Mouse (Mus musculus) midbrain, embryonic 15.5 days (tissue): ENCODE results near the gene A3galt2. TPM values are rescaled to one million over a fixed set of nuclear protein-coding genes. Genes with fewer than 3 reads are reported as not detected.

ENCODE experiments used
- ATAC-seq: fragments of 200-750 bp; cut with Nextera tagmentation; replicated peaks from 2 replicates; pipeline ENCODE4 v1.8.0; 2017; ENCODE audit warnings: moderate TSS enrichment
- H3K27ac ChIP-seq: fragments of 300-500 bp; sonication (generic); 2 replicates; pipeline ENCODE4 v1.5.1; 2015; ENCODE audit warnings: mild to moderate bottlenecking, inconsistent platforms
- H3K27me3 ChIP-seq: fragments of 300-500 bp; sonication (generic); replicated peaks from 2 replicates; pipeline ENCODE4 v1.6.1; 2015; ENCODE audit warnings: inconsistent platforms
- H3K36me3 ChIP-seq: fragments of 300-500 bp; sonication (generic); replicated peaks from 2 replicates; pipeline ENCODE4 v1.6.1; 2015; ENCODE audit warnings: inconsistent platforms
- H3K4me1 ChIP-seq: fragments of 300-500 bp; sonication (generic); 2 replicates; pipeline ENCODE4 v1.6.1; 2015; ENCODE audit warnings: inconsistent platforms
- H3K4me2 ChIP-seq: fragments of 300-500 bp; sonication (generic); 2 replicates; pipeline ENCODE4 v1.6.1; 2015; ENCODE audit warnings: inconsistent platforms, mild to moderate bottlenecking, moderate library complexity
- H3K4me3 ChIP-seq: fragments of 300-500 bp; sonication (generic); 2 replicates; pipeline ENCODE4 v1.5.1; 2015; ENCODE audit warnings: mild to moderate bottlenecking, inconsistent platforms
- H3K9ac ChIP-seq: fragments of 300-500 bp; sonication (generic); 2 replicates; pipeline ENCODE4 v1.6.1; 2015; ENCODE audit warnings: mild to moderate bottlenecking, inconsistent platforms
- H3K9me3 ChIP-seq: fragments of 300-500 bp; sonication (generic); 2 replicates; pipeline ENCODE4 v1.6.1; 2016; ENCODE audit warnings: inconsistent platforms
- WGBS: fragments of 180-500 bp; shearing (Covaris S2); methylation state at CpG from one replicate; pipeline ENCODE4 v1.1.7; 2015; ENCODE audit warnings: mixed read lengths; 5-methylcytosine and 5-hydroxymethylcytosine counted together
- polyA plus RNA-seq: library from polyadenylated mRNA; unstranded; fragments of >200 nt; fragmentation: Nextera tagmentation; extraction: Ambion mirVana; gene quantifications from 2 replicates; pipeline ENCODE4 v1.2.1, GENCODE M21; 2015

The A3galt2 gene
- polyA plus RNA-seq, 1 experiment from 2014 or later: 0.28 TPM

DNA sequence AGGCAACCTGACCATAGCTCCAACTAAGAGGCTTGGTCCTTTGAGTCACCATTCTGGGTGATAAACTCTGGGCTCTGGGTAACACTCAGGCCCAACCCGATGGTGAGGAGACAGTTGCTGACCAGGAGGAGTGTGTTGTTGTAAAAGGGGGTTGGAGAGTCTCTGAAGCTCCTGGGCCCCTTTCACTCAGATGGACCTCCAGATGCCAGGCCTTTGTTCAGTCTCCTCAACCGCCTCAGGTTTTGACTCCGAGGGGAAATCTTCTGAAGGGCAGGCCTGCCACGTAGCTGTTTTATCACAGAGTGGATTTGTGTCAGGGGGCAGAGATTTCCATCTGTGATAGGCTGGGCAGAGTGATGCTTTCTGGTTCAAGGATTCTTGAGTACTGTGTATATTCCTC is 38.9 kb upstream of the A3galt2 start:
- no peaks in the 10 kb centered on the region for H3K36me3 ChIP-seq
- no peaks in the 10 kb centered on the region for H3K27me3 ChIP-seq
- ATAC-seq: peak; percentile 2; the same call in 1 of the 2 replicates
- peak overlapping the region; percentile 25; the same call in 1 of the 2 replicates for H3K9ac ChIP-seq
- no peaks in the 10 kb centered on the region for H3K9me3 ChIP-seq
- peak overlapping the region; percentile 38 for H3K4me2 ChIP-seq
- peak overlapping the region; percentile 96 for H3K27ac ChIP-seq
- H3K4me3 ChIP-seq: no peak overlapping the region
- peaks cover 72% of the 10 kb centered on the region for H3K4me1 ChIP-seq
- WGBS: 6% methylated on average over 4 of the region's 4 CpGs

DNA sequence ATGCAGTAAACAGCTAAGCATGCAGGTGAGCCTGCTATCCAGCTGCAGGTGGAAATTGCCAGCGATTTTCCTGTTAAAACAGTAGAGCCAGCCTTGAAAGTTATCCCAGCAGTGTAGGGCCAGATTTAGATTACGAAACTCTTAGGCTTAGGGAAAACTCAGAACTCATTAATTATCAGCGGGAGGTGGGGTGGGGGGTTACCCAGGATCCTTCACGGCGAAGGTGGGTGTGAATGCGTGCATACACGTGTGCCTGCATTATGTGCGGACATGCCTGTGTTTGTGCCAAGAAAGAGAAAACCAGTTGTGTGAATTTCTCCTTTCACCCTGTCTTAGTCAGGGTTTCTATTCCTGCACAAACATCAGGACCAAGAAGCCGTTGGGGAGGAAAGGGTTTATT is 38.4 kb upstream of the A3galt2 start:
- ATAC-seq: no peak
- Histone ChIP-seq H3K9me3 (no peaks in the 10 kb centered on the region), H3K9ac (no peak overlapping the region), H3K27ac (peak overlapping the region; percentile 96), H3K4me3 (no peak overlapping the region), H3K27me3 (no peaks in the 10 kb centered on the region), H3K4me2 (peak overlapping the region; percentile 38; the same call in 1 of the 2 replicates), H3K4me1 (peaks cover 74% of the 10 kb centered on the region), H3K36me3 (no peaks in the 10 kb centered on the region)
- 25% methylated on average over 9 of the region's 9 CpGs for WGBS

DNA sequence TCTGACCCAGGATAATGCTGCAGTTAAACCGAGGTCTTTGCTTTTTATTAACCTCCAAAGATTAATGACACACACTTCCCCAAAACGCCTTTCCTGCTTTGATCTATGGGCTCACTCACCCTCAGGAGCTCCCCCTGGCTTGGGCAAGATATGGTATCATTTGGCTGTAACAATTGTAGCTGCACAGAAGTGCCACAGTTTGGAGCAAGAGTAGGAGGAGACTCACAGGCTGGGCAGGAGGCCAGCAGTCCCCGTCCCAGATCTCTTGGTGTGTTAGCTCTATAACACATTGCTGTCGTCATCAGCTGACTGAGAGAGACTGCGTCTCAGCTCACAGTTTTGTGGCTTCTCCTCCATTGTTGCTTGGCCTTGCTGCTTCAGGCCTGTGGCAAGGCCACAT is 35.1 kb upstream of the A3galt2 start:
- no peaks in the 10 kb centered on the region for H3K36me3 ChIP-seq
- peak overlapping the region; percentile 62 for H3K27ac ChIP-seq
- H3K4me1 ChIP-seq: peaks cover 58% of the 10 kb centered on the region
- H3K9me3 ChIP-seq: no peaks in the 10 kb centered on the region
- H3K4me3 ChIP-seq: no peak overlapping the region
- no peak overlapping the region for H3K9ac ChIP-seq
- no peaks in the 10 kb centered on the region for H3K27me3 ChIP-seq
- no peak overlapping the region for H3K4me2 ChIP-seq
- ATAC-seq: no peak
- 13% methylated on average over 5 of the region's 5 CpGs for WGBS

DNA sequence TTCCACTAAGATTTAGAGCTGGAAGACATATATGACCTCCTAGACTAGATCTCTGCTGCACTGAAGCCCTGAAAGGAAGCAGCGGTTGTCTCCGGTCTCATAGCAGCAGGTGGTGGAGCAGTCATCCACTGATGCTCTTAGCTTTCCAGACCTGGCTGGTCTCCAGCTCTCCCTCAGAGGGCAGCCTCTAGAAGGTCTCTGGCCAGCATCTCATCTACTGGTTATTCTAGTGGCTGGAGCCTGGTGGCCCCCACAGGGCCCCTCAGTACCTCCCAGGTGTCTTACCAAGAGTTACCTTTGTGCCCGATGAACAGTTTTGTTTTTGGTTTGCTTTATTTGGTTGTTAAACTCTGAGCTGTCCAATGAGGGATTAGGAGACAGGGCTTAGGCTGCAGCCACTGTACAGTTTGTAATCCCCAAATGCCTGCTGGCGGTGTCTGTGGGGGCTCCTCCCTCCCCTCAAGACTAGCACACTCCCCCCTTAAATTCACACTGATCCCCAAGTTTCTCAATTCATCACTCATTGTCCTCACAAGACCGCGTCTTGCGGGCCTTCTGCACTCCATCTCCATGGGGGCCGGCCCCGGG is 34.0 kb upstream of the A3galt2 start:
- ATAC-seq: no peak
- Histone ChIP-seq H3K4me3 (no peak overlapping the region), H3K4me1 (peaks cover 56% of the 10 kb centered on the region), H3K36me3 (no peaks in the 10 kb centered on the region), H3K4me2 (no peak overlapping the region), H3K9ac (no peak overlapping the region), H3K27ac (peak overlapping the region; percentile 62; the same call in 1 of the 2 replicates), H3K27me3 (no peaks in the 10 kb centered on the region), H3K9me3 (no peaks in the 10 kb centered on the region)
- WGBS: 30% methylated on average over 9 of the region's 9 CpGs

DNA sequence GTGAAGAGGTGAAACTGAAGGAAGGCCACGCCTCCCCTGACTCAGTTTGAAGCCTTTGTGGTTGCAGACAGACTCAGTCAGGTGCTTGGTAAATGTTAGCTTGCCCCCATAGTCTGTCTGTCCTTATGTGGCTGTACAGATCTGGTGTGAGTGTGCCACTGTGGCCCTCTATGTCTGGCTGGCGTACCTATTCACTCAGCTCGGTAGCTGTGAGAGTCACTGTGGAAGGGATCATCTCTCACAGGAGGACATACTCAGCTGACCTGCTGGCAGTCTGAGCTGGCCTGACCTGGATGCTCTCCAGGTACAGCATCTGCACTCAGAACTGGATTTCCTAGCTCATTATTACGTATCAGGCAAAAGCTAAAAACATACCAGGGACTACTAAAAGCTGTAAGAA is 33.4 kb upstream of the A3galt2 start:
- peaks cover 56% of the 10 kb centered on the region for H3K4me1 ChIP-seq
- H3K9me3 ChIP-seq: no peaks in the 10 kb centered on the region
- H3K27ac ChIP-seq: peak overlapping the region; percentile 62; the same call in 1 of the 2 replicates
- whole genome bisulfite sequencing: 78% methylated on average over 4 of the region's 4 CpGs
- no peak overlapping the region for H3K4me3 ChIP-seq
- no peak overlapping the region for H3K4me2 ChIP-seq
- ATAC-seq: no peak
- no peaks in the 10 kb centered on the region for H3K27me3 ChIP-seq
- no peaks in the 10 kb centered on the region for H3K36me3 ChIP-seq
- no peak overlapping the region for H3K9ac ChIP-seq

DNA sequence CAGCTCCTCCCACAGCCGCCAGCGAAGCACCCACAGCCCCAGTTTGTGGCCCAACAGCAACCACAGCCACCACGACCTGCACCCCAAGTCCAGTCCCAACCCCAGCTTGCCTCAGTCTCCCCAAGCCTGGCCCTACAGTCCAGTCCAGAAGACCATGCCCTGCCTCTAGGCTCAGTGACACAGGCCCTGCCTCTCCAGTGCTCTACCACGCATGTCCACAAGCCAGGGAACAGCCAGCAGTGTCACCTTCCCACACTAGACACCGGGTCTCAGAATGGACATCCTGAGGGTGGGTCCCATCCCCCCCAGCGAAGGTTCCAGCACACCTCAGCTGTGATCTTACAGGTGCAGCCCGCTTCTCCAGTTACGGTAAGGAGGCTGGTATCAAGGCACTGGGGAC is 32.2 kb upstream of the A3galt2 start:
- no peak overlapping the region for H3K4me3 ChIP-seq
- no peak overlapping the region for H3K9ac ChIP-seq
- ATAC-seq: no peak
- no peaks in the 10 kb centered on the region for H3K36me3 ChIP-seq
- 75% methylated on average over 8 of the region's 8 CpGs for WGBS
- no peak overlapping the region for H3K4me2 ChIP-seq
- no peak overlapping the region for H3K27ac ChIP-seq
- H3K4me1 ChIP-seq: peaks cover 50% of the 10 kb centered on the region
- H3K27me3 ChIP-seq: no peaks in the 10 kb centered on the region
- no peaks in the 10 kb centered on the region for H3K9me3 ChIP-seq

DNA sequence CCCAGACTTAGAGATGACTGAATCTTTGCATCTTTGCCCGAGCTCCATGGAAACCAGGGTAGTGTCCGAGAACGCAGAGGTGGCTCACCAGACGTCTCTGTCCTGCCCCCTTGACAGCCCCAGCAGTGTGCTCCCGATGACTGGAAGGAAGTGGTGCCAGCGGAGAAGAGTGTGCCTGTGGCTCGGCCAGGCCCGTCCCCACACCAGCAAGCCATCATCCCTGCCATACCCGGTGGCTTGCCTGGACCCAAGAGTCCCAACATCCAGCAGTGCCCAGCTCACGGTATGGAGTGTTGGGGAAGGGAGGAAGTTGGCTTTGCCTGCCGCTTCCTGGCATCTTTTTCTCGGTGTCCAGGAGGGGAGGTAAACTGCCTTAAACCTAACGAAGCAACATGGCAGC is 31.7 kb upstream of the A3galt2 start:
- no peaks in the 10 kb centered on the region for H3K27me3 ChIP-seq
- H3K4me2 ChIP-seq: no peak overlapping the region
- H3K4me3 ChIP-seq: no peak overlapping the region
- H3K9me3 ChIP-seq: no peaks in the 10 kb centered on the region
- H3K9ac ChIP-seq: no peak overlapping the region
- H3K36me3 ChIP-seq: no peaks in the 10 kb centered on the region
- peaks cover 47% of the 10 kb centered on the region for H3K4me1 ChIP-seq
- H3K27ac ChIP-seq: no peak overlapping the region
- no peak for ATAC-seq
- 71% methylated on average over 13 of the region's 13 CpGs for WGBS

DNA sequence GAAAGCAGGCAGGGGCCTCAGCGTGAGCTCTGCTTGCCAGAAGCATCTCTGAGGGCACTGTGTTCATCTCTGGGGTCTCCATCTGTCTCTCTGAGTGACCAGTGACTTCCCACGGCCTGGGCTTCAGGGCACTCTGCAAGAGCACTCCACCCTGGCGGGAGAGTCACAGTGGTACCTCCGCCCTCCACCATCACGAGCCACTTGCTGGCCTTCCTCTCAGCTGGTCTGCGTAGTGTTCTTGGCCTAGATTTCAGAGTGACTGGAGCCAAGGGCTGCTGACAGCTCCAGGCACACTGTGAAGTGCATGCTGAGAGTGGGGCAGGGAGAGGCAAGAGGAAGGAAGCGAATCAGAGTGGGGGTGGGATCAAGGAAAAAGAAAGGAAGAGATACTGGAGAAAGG is 31.1 kb upstream of the A3galt2 start:
- Histone ChIP-seq H3K4me3 (no peak overlapping the region), H3K27ac (no peak overlapping the region), H3K27me3 (no peaks in the 10 kb centered on the region), H3K9ac (no peak overlapping the region), H3K4me2 (no peak overlapping the region), H3K4me1 (peaks cover 53% of the 10 kb centered on the region), H3K36me3 (no peaks in the 10 kb centered on the region), H3K9me3 (no peaks in the 10 kb centered on the region)
- no peak for ATAC-seq
- 74% methylated on average over 7 of the region's 7 CpGs for WGBS

DNA sequence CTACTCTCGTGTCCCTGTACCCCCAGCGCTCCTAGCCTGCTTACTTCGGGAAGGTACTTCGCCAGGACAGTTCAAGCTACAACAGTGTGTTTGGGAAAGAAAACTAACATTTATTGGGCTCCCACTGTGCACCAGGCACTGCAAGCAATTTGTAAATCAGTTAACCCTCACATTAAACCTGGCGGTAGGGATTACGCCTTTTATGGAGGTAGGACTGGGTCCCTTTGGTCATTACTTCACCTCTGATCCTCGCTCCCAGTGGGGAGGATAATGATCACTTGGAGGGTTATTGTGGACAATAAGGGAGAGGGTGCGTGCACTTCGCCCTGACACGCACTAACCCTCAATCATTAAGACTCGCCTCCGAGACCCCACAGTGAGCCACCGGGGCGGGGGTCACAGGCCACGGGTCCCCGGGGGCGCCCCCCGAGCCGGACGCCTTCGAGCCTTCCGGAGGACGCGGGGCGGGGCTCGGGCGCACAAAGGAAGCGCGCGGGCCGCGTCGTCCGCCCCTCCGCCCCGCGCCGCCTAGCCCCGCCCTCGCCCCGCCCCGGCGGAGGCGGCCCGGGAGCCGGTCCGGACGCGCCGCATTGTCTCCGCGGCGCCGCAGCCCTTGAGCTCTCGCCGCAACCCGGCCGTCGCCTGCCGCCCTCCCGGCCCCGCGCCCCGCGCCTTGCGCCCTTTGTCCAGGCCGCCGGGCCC is 28.0 kb upstream of the A3galt2 start:
- Histone ChIP-seq H3K36me3 (0 out of 2 replicates have a peak, but pooled peaks cover 4% of the 10 kb centered on the region), H3K27ac (peak overlapping the region; percentile 93), H3K9me3 (no peaks in the 10 kb centered on the region), H3K4me2 (peak overlapping the region; percentile 85), H3K4me1 (peaks cover 54% of the 10 kb centered on the region), H3K4me3 (peak overlapping the region; percentile 90), H3K27me3 (no peaks in the 10 kb centered on the region), H3K9ac (peak overlapping the region; percentile 99)
- WGBS: 3% methylated on average over 54 of the region's 68 CpGs
- ATAC-seq: peak; percentile 90

DNA sequence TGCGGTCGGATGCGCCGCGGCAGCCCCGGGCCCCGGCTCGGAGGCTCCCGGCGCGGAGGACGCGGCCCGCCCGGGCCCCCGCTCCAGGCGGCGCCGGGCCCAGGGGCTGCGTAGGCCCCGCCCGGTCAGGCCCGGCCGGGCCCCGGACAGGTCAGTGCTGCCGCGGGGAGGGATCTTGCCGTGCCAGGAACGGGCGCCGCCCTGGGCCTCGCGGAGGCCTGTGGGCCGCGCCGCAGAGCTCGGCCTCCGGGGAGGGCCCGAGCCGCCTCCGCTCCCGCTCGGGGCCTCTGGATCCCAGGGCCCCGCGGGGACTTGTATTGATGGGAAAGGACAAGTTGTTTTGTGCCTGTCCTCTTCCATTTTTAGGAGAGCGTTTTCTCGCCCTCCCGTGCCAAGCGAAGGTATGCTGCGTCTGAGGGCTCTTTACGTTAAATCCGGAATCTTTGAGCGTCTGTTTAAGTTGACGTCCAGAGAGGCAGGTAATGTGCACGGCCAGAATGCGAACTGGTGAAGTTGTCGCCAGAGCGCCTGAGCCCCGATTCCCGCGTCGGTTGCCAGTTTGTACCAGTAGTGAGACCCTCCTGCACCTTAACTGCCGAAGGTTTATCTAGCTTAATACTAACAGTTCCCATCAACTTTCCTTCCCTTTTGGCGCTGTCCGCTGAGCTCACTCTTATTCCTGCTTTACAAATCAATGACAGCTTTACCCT is 27.3 kb upstream of the A3galt2 start:
- WGBS: under 1% methylated on average over 59 of the region's 65 CpGs
- no peaks in the 10 kb centered on the region for H3K27me3 ChIP-seq
- H3K36me3 ChIP-seq: 0 out of 2 replicates have a peak, but pooled peaks cover 4% of the 10 kb centered on the region
- H3K4me3 ChIP-seq: peak overlapping the region; percentile 90
- peak overlapping the region; percentile 93 for H3K27ac ChIP-seq
- peak overlapping the region; percentile 85 for H3K4me2 ChIP-seq
- no peaks in the 10 kb centered on the region for H3K9me3 ChIP-seq
- H3K9ac ChIP-seq: peak overlapping the region; percentile 99
- peaks cover 60% of the 10 kb centered on the region for H3K4me1 ChIP-seq
- ATAC-seq: peak; percentile 46

DNA sequence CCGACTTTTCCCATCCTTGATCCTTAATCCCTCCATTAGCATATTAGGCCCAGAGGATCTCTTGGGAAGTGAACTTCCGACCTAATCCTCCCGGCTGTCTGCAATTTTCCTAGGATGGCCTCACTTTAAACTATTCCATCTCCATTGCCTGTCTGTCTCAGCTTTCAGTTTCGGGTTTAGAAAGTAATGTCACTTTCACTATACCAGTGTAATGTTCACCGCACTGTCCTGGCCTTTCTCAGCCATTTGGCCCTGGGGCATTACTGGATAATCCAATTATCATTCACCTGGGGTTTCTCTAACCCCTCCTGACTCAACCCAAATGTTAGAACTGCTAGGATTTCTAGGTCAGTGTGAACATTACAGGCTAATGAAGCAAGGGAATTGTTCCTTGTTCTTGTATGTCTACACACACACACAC is 26.7 kb upstream of the A3galt2 start:
- Histone ChIP-seq H3K9ac (peak overlapping the region; percentile 99), H3K9me3 (no peaks in the 10 kb centered on the region), H3K4me3 (peak overlapping the region; percentile 90), H3K4me2 (peak overlapping the region; percentile 85), H3K27ac (peak overlapping the region; percentile 93), H3K27me3 (no peaks in the 10 kb centered on the region), H3K36me3 (0 out of 2 replicates have a peak, but pooled peaks cover 4% of the 10 kb centered on the region), H3K4me1 (peaks cover 65% of the 10 kb centered on the region)
- ATAC-seq: no peak
- whole genome bisulfite sequencing: 0% methylated on average over 5 of the region's 5 CpGs

DNA sequence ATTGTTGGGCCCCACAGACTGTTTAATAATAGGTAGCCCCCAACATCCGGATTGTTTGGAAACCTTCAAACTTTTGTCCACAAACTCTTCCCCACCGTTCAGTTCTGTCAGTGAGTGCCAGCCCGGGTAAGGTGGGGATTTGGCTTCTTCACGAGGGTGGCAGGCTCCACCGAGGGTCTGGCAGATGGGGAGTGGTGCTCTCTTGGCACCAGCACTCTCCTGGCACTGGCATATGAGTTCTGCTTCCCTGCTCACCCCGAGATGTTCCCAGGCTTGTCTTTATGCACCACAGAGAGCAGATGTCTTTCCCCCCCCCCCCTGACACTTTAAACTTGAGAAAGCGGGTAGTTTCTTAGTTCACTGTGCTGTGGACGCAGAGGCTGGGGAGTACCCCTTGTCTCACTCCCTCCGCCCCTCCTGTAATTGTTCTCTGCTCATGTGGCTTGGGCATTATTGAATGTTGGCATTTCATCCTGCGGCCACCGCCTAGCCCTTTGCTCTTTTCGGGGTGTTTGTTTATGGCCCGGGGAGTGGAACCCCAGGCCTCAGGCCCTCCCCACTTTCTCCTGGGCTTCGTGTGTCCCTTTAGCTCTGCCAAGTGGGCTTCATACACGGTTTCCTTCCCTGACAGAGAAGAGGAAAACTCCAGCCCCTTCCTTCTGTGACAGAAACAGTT is 26.0 kb upstream of the A3galt2 start:
- Histone ChIP-seq H3K9me3 (no peaks in the 10 kb centered on the region), H3K9ac (peak overlapping the region; percentile 99), H3K4me2 (peak overlapping the region; percentile 85), H3K27me3 (no peaks in the 10 kb centered on the region), H3K36me3 (0 out of 2 replicates have a peak, but pooled peaks cover 4% of the 10 kb centered on the region), H3K4me1 (peaks cover 73% of the 10 kb centered on the region), H3K4me3 (peak overlapping the region; percentile 90), H3K27ac (peak overlapping the region; percentile 93)
- ATAC-seq: no peak
- 5% methylated on average over 15 of the region's 15 CpGs for WGBS
